Mouse (Mus musculus) splenic B cell, adult 2 months (primary cell): ENCODE results near the gene 4632433K11Rik.

ENCODE experiments used
- DNase-seq: peaks from one replicate; pipeline ENCODE4 v3.0.0-alpha.2; 2011; ENCODE audit warnings: low read depth, low spot score
- H3K27me3 ChIP-seq: 2 replicates; pipeline ENCODE4 v1.6.1; 2012; ENCODE audit warnings: mild to moderate bottlenecking, low read length, moderate library complexity, mixed read lengths; ENCODE audit not compliant: control insufficient read depth, poor library complexity, insufficient read depth, severe bottlenecking
- H3K36me3 ChIP-seq: 2 replicates; pipeline ENCODE4 v1.6.1; 2012; ENCODE audit warnings: mild to moderate bottlenecking, low read length, moderate library complexity, mixed read lengths; ENCODE audit not compliant: control insufficient read depth, poor library complexity, insufficient read depth, severe bottlenecking

Gene 4632433K11Rik

DNA sequence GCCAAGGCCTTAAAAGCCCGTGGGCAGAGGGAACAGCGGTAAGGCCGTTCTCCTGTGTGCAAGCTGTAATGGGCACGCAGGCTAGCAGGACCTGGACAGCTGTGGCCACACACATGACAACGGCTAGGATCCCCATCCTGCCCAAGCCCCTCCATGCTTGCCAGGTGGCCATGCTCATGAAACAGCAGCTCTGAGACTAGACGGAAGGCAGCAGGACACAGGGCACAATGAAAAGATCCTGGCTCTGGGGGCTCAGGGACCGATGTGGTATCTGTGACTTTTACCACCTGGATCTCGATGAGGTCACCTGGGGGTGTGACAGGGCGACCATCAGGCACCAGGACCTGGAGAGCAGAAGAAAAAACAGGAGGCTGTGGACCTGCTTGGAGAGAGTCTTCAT is 2.2 kb downstream of the 4632433K11Rik start:
- DNase-seq, result no peak
- H3K27me3 ChIP-seq, result no peaks in the 10 kb centered on the region

DNA sequence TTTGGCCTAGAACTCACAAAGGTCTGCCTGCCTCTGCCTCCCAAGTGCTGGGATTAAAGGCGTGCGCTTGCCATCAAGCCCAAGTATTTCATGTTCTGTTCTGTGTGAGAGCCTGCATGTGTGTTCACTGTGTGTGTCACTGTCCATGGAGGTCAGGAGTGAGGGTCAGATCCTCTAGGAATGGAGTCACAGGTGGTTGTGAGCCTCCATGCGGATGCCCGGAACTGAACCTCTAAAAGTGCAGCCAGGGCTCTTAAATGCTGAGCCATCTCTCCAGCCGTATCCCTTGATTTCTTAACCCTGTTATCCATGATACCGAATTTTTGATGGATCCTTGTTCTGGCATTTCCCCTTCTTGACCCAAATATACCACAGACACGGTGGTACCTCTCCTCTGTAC is 3.1 kb downstream of the 4632433K11Rik start:
- no peak for DNase-seq
- H3K36me3 ChIP-seq, result peaks cover 4% of the 10 kb centered on the region
- no peaks in the 10 kb centered on the region for H3K27me3 ChIP-seq

More for the DNA sequence above, 2.2 kb downstream of the 4632433K11Rik start:
- H3K36me3 ChIP-seq, result peaks cover 13% of the 10 kb centered on the region

DNA sequence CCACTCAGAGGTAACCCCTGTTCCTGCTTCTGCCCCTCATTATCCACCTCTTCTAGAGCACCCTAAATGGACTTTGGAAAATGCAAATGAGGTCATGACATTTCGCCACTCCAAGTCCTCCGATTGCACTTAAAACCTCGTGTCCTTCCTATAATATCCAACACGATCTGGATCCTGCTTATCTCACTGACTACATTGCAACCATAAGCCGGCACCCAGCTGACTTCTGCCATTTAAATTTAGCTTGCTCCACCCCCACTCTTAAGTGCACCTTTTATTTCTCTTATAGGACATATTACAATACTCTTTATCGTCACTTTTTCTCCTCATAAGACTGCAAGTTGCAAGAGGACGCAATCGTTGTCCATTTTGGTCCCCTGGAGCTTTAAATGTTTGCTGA is 3.5 kb downstream of the 4632433K11Rik start:
- DNase-seq, result no peak
- Histone ChIP-seq H3K36me3 (peaks cover 2% of the 10 kb centered on the region), H3K27me3 (no peaks in the 10 kb centered on the region)

DNA sequence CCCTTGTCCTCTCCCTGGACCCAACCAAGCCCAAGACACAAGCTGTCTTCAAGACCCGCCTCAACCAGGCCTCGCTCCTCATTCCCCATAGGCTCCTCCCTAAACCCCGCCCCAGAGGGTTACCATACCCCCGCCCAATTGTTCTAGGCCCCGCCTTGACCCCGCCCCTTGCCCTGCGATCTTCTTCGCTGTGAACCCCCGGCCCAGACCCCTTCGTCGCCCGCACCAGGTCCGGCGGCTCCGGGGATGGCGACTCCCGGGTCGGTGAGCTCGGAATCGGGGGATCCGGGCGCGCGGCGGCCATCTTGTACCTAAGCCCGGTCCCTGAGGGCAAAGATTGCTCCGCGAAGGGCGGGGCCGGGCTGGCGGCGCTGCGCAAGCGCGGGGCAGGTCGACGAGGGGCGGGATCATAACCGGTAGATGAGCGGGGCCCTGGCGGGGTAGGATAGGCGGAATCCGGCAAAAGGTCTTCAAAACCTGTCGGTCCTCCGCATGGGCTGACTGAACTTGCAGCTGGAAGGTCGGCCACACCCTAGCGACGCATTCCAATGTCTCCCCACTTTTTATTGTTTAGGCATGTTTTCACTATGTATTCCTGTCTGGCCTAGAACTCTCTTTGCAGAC is 4.3 kb downstream of the 4632433K11Rik start, which contains the start of gene Zfp784:
TSS of gene Zfp784 (minus strand) at position 338 of the 624 bp plus-strand sequence.
- Histone ChIP-seq H3K36me3 (no peaks in the 10 kb centered on the region), H3K27me3 (no peaks in the 10 kb centered on the region)
- DNase-seq, result peak; percentile 94

DNA sequence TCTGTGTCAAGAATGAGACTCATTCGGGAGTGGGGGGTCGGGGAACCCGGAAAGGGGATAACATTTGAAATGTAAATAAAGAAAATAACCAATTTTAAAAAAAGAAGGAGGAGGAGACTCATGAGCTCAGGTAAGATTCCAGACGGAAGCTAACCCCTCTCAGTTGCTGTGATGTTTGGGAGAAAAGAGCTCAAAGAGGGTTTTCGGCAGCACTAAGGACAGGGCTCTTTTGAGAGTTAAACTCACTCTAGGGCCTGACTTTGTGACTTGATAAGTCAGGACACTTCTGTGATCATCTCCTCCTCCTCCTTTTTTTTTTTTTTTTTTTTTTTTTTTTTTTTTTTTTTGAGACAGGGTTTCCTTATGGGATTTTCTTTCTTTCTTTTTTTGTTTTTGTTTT is 5.0 kb downstream of the 4632433K11Rik start:
- no peak for DNase-seq
- H3K27me3 ChIP-seq, result no peaks in the 10 kb centered on the region
- no peaks in the 10 kb centered on the region for H3K36me3 ChIP-seq

DNA sequence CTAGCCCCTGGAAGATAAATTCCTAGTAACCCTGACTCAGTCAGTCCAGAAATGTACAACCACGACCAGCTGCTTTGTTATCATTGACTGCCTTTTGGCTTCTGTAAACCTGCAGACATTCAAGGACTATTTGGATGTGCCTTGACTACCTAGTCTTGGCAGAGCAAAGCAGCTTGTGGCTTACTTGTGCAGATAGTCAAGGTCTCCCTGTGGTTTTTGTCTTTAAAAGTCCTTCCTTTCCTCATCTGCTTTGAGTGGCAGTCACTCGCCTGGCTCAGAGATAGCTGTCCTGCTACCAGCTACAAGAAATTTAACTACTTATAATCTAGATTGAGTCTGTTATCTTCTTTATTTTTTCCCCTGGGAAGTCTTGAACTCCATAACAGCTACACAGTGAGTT is 11.1 kb downstream of the 4632433K11Rik start:
- no peaks in the 10 kb centered on the region for H3K36me3 ChIP-seq
- no peak for DNase-seq
- no peaks in the 10 kb centered on the region for H3K27me3 ChIP-seq

DNA sequence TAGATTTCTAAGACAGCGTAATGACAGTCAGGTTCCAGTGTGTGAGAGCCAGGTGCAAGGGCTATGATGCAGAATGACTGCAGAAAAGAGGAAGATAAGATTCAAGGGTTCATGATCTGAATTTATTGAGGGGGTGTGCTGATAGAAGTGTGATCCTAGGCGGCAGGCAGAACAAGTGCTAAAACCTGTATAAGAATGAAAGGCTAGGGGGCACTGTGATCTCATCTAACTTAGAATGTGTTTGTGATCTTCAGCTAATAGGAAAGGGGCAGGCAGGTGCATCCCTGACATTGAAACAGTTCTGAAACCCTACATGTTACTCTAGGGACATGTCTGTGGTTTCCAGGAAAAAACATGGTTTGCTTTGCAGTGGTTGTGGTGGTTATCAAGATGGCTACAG is 12.2 kb downstream of the 4632433K11Rik start:
- peak; percentile 60 for DNase-seq
- no peaks in the 10 kb centered on the region for H3K36me3 ChIP-seq
- no peaks in the 10 kb centered on the region for H3K27me3 ChIP-seq

DNA sequence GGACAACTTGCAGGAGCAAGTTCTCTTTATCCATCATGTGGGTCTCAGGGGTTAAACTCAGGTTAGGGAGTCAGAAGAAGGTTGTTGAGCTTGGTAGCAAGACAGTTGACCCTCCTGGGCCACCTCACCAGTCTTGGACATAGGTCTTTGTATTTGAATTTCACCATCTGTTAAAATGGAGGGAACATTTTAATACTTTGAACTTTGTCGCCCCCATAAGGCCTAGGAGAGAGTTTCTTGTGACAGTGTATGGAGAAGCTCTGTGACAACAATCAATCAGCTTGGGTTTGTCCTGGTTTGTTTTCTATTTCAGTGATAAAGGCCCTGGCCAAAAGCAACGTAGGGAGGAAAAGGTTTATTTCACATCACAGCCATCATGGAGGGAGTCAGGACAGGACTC is 13.4 kb downstream of the 4632433K11Rik start:
- no peaks in the 10 kb centered on the region for H3K27me3 ChIP-seq
- H3K36me3 ChIP-seq, result no peaks in the 10 kb centered on the region
- DNase-seq, result peak; percentile 79

DNA sequence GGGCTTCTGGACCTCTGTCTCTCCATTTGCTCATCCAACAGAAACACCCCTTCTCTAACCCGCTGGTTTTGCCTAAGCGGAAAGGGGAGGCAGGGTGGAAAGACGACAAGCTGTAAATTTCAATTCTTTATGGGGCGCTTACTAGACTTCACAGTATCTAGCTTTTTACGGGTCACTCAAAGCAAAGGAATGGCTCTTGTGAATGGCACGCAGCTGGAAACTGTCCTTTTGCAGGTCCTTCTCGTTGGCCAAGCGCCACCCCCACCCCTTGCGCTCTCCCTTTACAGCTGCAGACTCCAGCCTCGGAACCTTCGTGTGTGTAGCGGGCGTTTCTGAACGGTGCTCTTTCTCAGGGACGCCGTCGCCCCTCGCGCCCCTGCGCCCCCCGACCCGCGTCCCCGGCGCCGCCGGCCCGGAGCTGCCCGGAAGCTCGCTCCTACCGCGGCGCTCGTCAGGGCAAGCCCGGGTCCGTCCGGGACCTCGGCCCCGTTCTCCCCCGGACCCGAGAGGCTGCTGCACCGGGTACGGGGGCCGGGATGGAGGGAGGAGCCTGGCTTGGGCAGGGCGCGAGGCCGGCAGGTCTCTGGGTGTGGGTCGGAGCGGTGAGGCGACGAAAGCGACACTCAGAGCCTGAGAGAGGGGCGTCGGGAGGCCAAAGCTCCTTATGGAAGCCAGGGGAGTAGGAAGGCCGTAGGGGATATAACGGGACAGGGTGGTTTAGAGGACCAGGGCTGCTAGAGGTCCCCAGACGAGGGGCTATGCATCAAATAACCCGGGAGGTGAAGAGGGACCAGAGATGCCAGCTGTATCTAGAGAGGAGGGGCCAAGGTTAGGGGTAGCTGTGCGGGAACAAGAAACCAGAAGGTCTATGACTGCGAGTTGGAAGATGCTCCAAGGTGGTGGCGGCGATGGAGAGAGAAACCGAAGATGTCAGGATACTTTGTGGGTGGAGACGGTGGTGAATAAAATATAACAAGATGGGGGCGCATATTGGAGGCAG is 17.6 kb downstream of the 4632433K11Rik start, which contains the start of gene Zfp580:
TSS of gene Zfp580 (plus strand) at position 346 of the 1,000 bp plus-strand sequence.
- H3K36me3 ChIP-seq, result no peaks in the 10 kb centered on the region
- H3K27me3 ChIP-seq, result no peaks in the 10 kb centered on the region
- DNase-seq, result peak; percentile 54

DNA sequence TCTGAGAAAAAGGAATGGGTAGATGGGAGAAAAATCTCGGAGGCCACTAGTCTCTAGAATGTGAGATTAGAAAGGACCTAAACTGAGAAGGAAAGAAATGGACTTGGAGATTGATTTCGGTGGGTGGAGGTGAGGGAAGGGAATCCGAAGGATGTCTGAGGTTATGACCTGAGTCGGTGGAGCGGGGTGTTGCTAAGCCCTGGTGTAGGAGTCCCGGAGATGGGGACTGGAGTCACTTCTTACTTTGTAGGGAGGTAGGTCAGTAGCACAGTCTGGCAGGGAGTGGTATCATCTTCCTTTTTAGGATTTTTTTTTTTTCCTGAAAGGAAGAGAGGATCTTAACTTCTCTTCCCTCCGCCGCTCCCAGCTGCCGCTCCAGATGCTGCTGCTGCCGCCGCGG is 18.5 kb downstream of the 4632433K11Rik start:
- no peak for DNase-seq
- Histone ChIP-seq H3K36me3 (no peaks in the 10 kb centered on the region), H3K27me3 (no peaks in the 10 kb centered on the region)

DNA sequence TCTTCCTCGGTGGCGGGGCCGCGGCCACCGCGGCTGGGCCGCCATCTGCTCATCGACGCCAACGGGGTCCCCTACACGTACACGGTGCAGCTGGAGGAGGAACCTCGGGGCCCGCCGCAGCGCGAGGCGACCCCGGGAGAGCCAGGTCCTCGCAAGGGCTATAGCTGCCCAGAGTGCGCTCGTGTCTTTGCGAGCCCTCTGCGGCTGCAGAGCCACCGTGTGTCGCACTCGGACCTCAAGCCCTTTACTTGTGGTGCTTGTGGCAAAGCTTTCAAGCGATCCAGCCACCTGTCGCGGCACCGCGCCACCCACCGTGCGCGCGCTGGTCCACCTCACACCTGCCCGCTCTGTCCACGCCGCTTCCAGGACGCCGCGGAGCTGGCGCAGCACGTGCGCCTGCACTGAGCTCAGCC is 19.0 kb downstream of the 4632433K11Rik start:
- Histone ChIP-seq H3K27me3 (no peaks in the 10 kb centered on the region), H3K36me3 (no peaks in the 10 kb centered on the region)
- DNase-seq, result peak; percentile 31

DNA sequence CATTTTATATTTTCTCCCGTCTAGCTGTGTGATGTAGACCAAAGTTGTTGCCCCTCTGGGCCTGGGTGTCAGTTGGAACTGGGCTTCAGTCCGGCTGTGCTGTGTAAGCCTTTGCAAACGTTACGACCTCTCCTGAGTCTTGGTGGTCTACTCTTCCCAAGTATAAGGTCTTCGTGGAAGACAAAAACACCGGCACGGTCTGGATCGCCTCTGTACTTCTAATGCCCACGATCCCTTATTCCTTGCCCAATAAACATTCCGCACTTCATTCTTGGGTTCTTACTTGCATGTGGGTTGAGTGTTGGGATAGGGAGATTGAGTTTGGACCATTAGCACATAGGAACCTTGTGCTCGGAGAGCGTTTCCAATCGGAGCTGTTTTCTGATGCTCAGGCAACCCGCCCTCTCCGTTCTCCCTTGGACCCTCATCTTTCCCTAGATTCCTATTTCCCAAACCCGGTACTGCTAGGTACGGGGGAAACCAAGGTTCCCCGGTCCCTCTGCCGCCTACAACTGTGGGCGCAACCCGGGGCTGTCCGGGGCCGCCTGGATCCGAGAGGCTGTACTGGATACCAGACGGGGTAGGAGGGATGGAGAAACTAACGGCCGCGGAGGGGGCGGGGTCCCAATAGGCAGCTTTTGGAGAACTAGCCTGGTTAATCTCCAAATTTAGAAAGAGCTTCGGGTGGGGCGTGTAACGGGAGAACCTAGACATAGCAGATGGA is 19.7 kb downstream of the 4632433K11Rik start:
- DNase-seq, result no peak
- Histone ChIP-seq H3K36me3 (no peaks in the 10 kb centered on the region), H3K27me3 (no peaks in the 10 kb centered on the region)

DNA sequence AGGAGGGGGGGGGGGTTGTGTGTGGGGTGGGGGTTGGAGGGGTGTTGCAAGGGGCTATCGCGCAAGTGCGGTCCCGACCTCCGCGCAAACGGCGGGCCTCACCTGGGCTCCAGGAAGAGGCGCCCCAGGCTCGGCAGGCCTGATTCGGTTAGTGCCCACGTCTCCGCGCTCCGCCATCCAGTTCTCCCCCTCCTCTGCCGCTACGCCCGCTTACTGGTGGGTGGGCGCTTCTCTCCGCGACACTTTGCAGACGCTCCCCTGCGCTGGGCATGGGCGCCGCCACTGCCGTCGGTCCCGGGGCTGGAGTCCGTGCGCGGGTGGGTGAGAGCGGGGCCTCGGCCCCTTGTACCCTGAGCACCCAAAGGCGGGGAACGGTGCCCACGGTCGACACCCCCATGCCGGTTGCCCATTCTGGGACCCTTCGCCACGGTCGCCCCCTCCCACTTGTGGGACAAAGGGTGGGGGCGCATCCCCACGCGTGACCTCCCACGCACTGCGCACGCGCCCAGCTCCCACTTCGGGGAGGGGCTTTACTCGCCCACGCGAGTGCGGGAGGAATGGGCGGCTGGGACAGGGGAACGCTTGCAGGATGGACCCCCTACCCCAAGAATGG is 22.8 kb downstream of the 4632433K11Rik start:
- DNase-seq, result no peak
- H3K36me3 ChIP-seq, result no peaks in the 10 kb centered on the region
- H3K27me3 ChIP-seq, result no peaks in the 10 kb centered on the region

DNA sequence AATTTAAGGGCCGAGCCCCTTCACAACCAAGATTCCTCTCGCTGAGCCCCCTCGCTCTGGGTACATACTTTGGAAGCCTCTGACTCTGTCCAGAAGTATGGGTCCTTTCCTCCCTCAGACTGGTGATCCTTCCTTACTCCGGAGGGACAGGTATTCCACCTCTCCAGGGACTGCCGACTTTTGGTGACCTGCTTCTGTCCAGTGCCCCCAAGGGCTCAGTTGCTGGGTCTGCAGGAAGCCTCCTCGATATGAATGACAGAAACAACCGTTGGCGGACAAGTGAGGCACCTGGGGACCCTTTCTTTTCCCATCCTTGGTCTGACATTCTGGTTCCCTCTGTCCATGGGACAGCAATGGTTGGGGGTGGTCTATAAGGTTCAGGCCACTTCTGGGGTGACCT is 23.5 kb downstream of the 4632433K11Rik start:
- no peaks in the 10 kb centered on the region for H3K27me3 ChIP-seq
- no peaks in the 10 kb centered on the region for H3K36me3 ChIP-seq
- no peak for DNase-seq
